Mouse (Mus musculus) limb, embryonic 10.5 days (tissue): ENCODE data around the gene Ghrhr. TPM values are rescaled to one million over a fixed set of nuclear protein-coding genes. Genes with fewer than 3 reads are reported as not detected.

ENCODE experiments used
- DNase-seq: peaks from one replicate; pipeline ENCODE4 v3.0.0-alpha.2; 2017; ENCODE audit warnings: low spot score
- H3K27ac ChIP-seq: fragments of 300-500 bp; sonication (generic); 2 replicates; pipeline ENCODE4 v1.5.1; 2016; ENCODE audit warnings: mild to moderate bottlenecking
- H3K27me3 ChIP-seq: fragments of 300-500 bp; sonication (generic); 2 replicates; pipeline ENCODE4 v1.6.1; 2016; ENCODE audit warnings: low read depth, mild to moderate bottlenecking; ENCODE audit not compliant: poor library complexity, severe bottlenecking
- H3K36me3 ChIP-seq: fragments of 300-500 bp; sonication (generic); 2 replicates; pipeline ENCODE4 v1.6.1; 2016; ENCODE audit warnings: mild to moderate bottlenecking, moderate library complexity
- H3K4me1 ChIP-seq: fragments of 300-500 bp; sonication (generic); 2 replicates; pipeline ENCODE4 v1.6.1; 2016
- H3K4me3 ChIP-seq: fragments of 300-500 bp; sonication (generic); 2 replicates; pipeline ENCODE4 v1.5.1; 2016; ENCODE audit warnings: mild to moderate bottlenecking, moderate library complexity
- H3K9me3 ChIP-seq: fragments of 300-500 bp; sonication (generic); replicated peaks from 2 replicates; pipeline ENCODE4 v1.6.1; 2016; ENCODE audit warnings: mild to moderate bottlenecking
- WGBS: fragments of 180-500 bp; shearing (Covaris S2); methylation state at CpG from one replicate; pipeline ENCODE4 v1.1.7; 2016; 5-methylcytosine and 5-hydroxymethylcytosine counted together
- polyA plus RNA-seq: library from polyadenylated mRNA; unstranded; fragments of >200 nt; fragmentation: Nextera tagmentation; extraction: Ambion mirVana; gene quantifications from 2 replicates; pipeline ENCODE4 v1.2.1, GENCODE M21; 2016

The Ghrhr gene
- polyA plus RNA-seq: not detected in 2 replicates

- H3K27me3 ChIP-seq: no peaks in the 10 kb centered on the region
- H3K27ac ChIP-seq: no peak within 1 kb of the TSS
- no peaks in the 10 kb centered on the region for H3K36me3 ChIP-seq
- no peaks in the 10 kb centered on the region for H3K9me3 ChIP-seq
- H3K4me1 ChIP-seq: no peaks in the 10 kb centered on the region; the same call in 1 of the 2 replicates
- 79% methylated on average over 6 of the region's 6 CpGs for WGBS
- DNase-seq: no peak
- no peak within 1 kb of the TSS for H3K4me3 ChIP-seq
Observed at GRCm38 (mm10) chr6:55376076-55376475, at the start of gene Ghrhr. Gene Ghrhr, plus strand, starts transcription at chr6:55376295.

- H3K4me1 ChIP-seq: peaks cover 13% of the 10 kb centered on the region
- no peaks in the 10 kb centered on the region for H3K27me3 ChIP-seq
- H3K27ac ChIP-seq: no peak overlapping the region
- no peak for DNase-seq
- H3K36me3 ChIP-seq: no peaks in the 10 kb centered on the region
- H3K9me3 ChIP-seq: no peaks in the 10 kb centered on the region
- H3K4me3 ChIP-seq: no peak overlapping the region
- 76% methylated on average over 4 of the region's 4 CpGs for WGBS
Observed at GRCm38 (mm10) chr6:55326299-55326698, 49.8 kb upstream of the Ghrhr start.

- no peaks in the 10 kb centered on the region for H3K9me3 ChIP-seq
- no peaks in the 10 kb centered on the region for H3K27me3 ChIP-seq
- DNase-seq: no peak
- peaks cover 15% of the 10 kb centered on the region for H3K4me1 ChIP-seq
- WGBS: 90% methylated on average over 13 of the region's 13 CpGs
- no peaks in the 10 kb centered on the region for H3K36me3 ChIP-seq
- no peak overlapping the region for H3K27ac ChIP-seq
- H3K4me3 ChIP-seq: no peak overlapping the region
Observed at GRCm38 (mm10) chr6:55327326-55327725, 48.8 kb upstream of the Ghrhr start.

GRCm38 (mm10) chr6:55328179-55328578 is 47.9 kb upstream of the Ghrhr start:
- Histone ChIP-seq H3K36me3 (no peaks in the 10 kb centered on the region), H3K4me3 (no peak overlapping the region), H3K27ac (no peak overlapping the region), H3K27me3 (no peaks in the 10 kb centered on the region), H3K4me1 (peaks cover 19% of the 10 kb centered on the region), H3K9me3 (no peaks in the 10 kb centered on the region)
- 83% methylated on average over 4 of the region's 4 CpGs for WGBS
- DNase-seq: no peak

GRCm38 (mm10) chr6:55331315-55331714 is 44.8 kb upstream of the Ghrhr start:
- peaks cover 36% of the 10 kb centered on the region for H3K4me1 ChIP-seq
- DNase-seq: no peak
- H3K36me3 ChIP-seq: no peaks in the 10 kb centered on the region
- H3K4me3 ChIP-seq: no peak overlapping the region
- WGBS: 66% methylated on average over 6 of the region's 6 CpGs
- no peaks in the 10 kb centered on the region for H3K27me3 ChIP-seq
- no peak overlapping the region for H3K27ac ChIP-seq
- H3K9me3 ChIP-seq: no peaks in the 10 kb centered on the region

- no peak overlapping the region for H3K27ac ChIP-seq
- H3K9me3 ChIP-seq: no peaks in the 10 kb centered on the region
- H3K4me3 ChIP-seq: no peak overlapping the region
- DNase-seq: no peak
- H3K36me3 ChIP-seq: no peaks in the 10 kb centered on the region
- H3K27me3 ChIP-seq: no peaks in the 10 kb centered on the region
- H3K4me1 ChIP-seq: peaks cover 41% of the 10 kb centered on the region
- 75% methylated on average over 5 of the region's 5 CpGs for WGBS
Observed at GRCm38 (mm10) chr6:55332100-55332772, 43.9 kb upstream of the Ghrhr start.

GRCm38 (mm10) chr6:55332773-55333109 is 43.4 kb upstream of the Ghrhr start:
- H3K36me3 ChIP-seq: no peaks in the 10 kb centered on the region
- DNase-seq: no peak
- WGBS: 90% methylated on average over 6 of the region's 6 CpGs
- H3K4me1 ChIP-seq: peaks cover 41% of the 10 kb centered on the region
- H3K27ac ChIP-seq: 0 out of 2 replicates have a peak overlapping the region, but pooled peaks have one; percentile 3
- no peak overlapping the region for H3K4me3 ChIP-seq
- H3K27me3 ChIP-seq: no peaks in the 10 kb centered on the region
- no peaks in the 10 kb centered on the region for H3K9me3 ChIP-seq

GRCm38 (mm10) chr6:55335989-55336514 is 40.0 kb upstream of the Ghrhr start, which contains the start of gene Aqp1:
Gene Aqp1, plus strand, starts transcription at chr6:55336432.
- DNase-seq: peak; percentile 46
- Histone ChIP-seq H3K36me3 (no peaks in the 10 kb centered on the region), H3K9me3 (no peaks in the 10 kb centered on the region), H3K27ac (peak within 1 kb of the TSS; percentile 61), H3K4me3 (no peak within 1 kb of the TSS), H3K27me3 (no peaks in the 10 kb centered on the region), H3K4me1 (peaks cover 52% of the 10 kb centered on the region)
- 28% methylated on average over 12 of the region's 12 CpGs for WGBS

GRCm38 (mm10) chr6:55337242-55337641 is 38.9 kb upstream of the Ghrhr start:
- Histone ChIP-seq H3K4me1 (peaks cover 46% of the 10 kb centered on the region), H3K27me3 (no peaks in the 10 kb centered on the region), H3K36me3 (no peaks in the 10 kb centered on the region), H3K9me3 (no peaks in the 10 kb centered on the region), H3K4me3 (no peak overlapping the region), H3K27ac (no peak overlapping the region)
- 86% methylated on average over 5 of the region's 5 CpGs for WGBS
- DNase-seq: no peak

- H3K27ac ChIP-seq: no peak overlapping the region
- H3K4me1 ChIP-seq: peaks cover 46% of the 10 kb centered on the region
- H3K4me3 ChIP-seq: no peak overlapping the region
- H3K27me3 ChIP-seq: no peaks in the 10 kb centered on the region
- no peaks in the 10 kb centered on the region for H3K36me3 ChIP-seq
- WGBS: 51% methylated on average over 6 of the region's 6 CpGs
- DNase-seq: no peak
- H3K9me3 ChIP-seq: no peaks in the 10 kb centered on the region
Observed at GRCm38 (mm10) chr6:55338077-55338476, 38.0 kb upstream of the Ghrhr start.

GRCm38 (mm10) chr6:55338934-55339825 is 36.9 kb upstream of the Ghrhr start:
- peaks cover 43% of the 10 kb centered on the region for H3K4me1 ChIP-seq
- no peak for DNase-seq
- WGBS: 78% methylated on average over 9 of the region's 9 CpGs
- H3K27me3 ChIP-seq: no peaks in the 10 kb centered on the region
- no peaks in the 10 kb centered on the region for H3K9me3 ChIP-seq
- H3K4me3 ChIP-seq: no peak overlapping the region
- H3K36me3 ChIP-seq: no peaks in the 10 kb centered on the region
- 0 out of 2 replicates have a peak overlapping the region, but pooled peaks have one; percentile 9 for H3K27ac ChIP-seq

- Histone ChIP-seq H3K27me3 (no peaks in the 10 kb centered on the region), H3K9me3 (no peaks in the 10 kb centered on the region), H3K36me3 (no peaks in the 10 kb centered on the region), H3K4me1 (peaks cover 28% of the 10 kb centered on the region), H3K4me3 (no peak overlapping the region), H3K27ac (no peak overlapping the region)
- DNase-seq: no peak
- 44% methylated on average over 5 of the region's 5 CpGs for WGBS
Observed at GRCm38 (mm10) chr6:55341688-55342087, 34.4 kb upstream of the Ghrhr start.

- H3K4me3 ChIP-seq: no peak overlapping the region
- H3K4me1 ChIP-seq: peaks cover 26% of the 10 kb centered on the region
- no peaks in the 10 kb centered on the region for H3K27me3 ChIP-seq
- no peak overlapping the region for H3K27ac ChIP-seq
- DNase-seq: no peak
- WGBS: 81% methylated on average over 9 of the region's 9 CpGs
- no peaks in the 10 kb centered on the region for H3K36me3 ChIP-seq
- no peaks in the 10 kb centered on the region for H3K9me3 ChIP-seq
Observed at GRCm38 (mm10) chr6:55342328-55342727, 33.8 kb upstream of the Ghrhr start.
